Mouse (Mus musculus) liver, postnatal 0 days (tissue): Measurements from ENCODE around the gene Klc4.
A peak's percentile ranks its signal among the peaks of the same experiment; 100 is the strongest.

Experiments
- CTCF ChIP-seq: sonication (generic); IDR thresholded peaks from 2 replicates; pipeline ENCODE4 v1.5.1; 2016; ENCODE audit warnings: antibody characterized with exemption, low read depth
- EP300 ChIP-seq: IDR thresholded peaks from 2 replicates; pipeline ENCODE4 v1.6.1; 2016; ENCODE audit warnings: antibody characterized with exemption, low read depth, mild to moderate bottlenecking

- TF ChIP-seq CTCF, result peak; percentile 12; the same call in 1 of the 2 replicates
- no peak for TF ChIP-seq EP300
Observed at GRCm38 (mm10) chr17:46589635-46590314, 56.0 kb downstream of the Klc4 start.
